Mouse (Mus musculus) gonadal fat pad, adult 2 months (tissue): ENCODE results near the gene Cuzd1. TPM values are rescaled to one million over a fixed set of nuclear protein-coding genes. Genes with fewer than 3 reads are reported as not detected.

Source experiments
- polyA plus RNA-seq: library from polyadenylated mRNA; depleted of rRNA; stranded (reverse); fragments of >200 nt; gene quantifications from 2 replicates; pipeline ENCODE4 v1.2.3, GENCODE M21; 2012; rRNA removed

The Cuzd1 gene
- polyA plus RNA-seq, 1 experiment = 2,398 TPM

Other genes with a start within 250 kb of the Cuzd1 start
- 0.05 and 0.06 TPM in 2 replicates for gene 4933402N03Rik, start 176.0 kb downstream of the Cuzd1 start, polyA plus RNA-seq
- gene 5430419D17Rik, start 147.9 kb downstream of the Cuzd1 start, polyA plus RNA-seq = 1.7 and 2.4 TPM in 2 replicates
- 13.1 and 34.2 TPM in 2 replicates for gene Fam24b, start 7.2 kb upstream of the Cuzd1 start, polyA plus RNA-seq
- gene Fam24a, start 11.6 kb upstream of the Cuzd1 start, polyA plus RNA-seq = 0.43 and 1.1 TPM in 2 replicates
- gene 2310057M21Rik, start 40.5 kb upstream of the Cuzd1 start, polyA plus RNA-seq = 8.3 and 9.8 TPM in 2 replicates
- 39.9 and 46.9 TPM in 2 replicates for gene Pstk, start 48.8 kb upstream of the Cuzd1 start, polyA plus RNA-seq
- gene Ikzf5, start 88.2 kb upstream of the Cuzd1 start, polyA plus RNA-seq = 15.5 and 17.5 TPM in 2 replicates
- gene Acadsb, start 88.3 kb upstream of the Cuzd1 start, polyA plus RNA-seq = 22.1 and 23.1 TPM in 2 replicates
- gene Hmx3, start 220.6 kb upstream of the Cuzd1 start, polyA plus RNA-seq = not detected in 2 replicates
- not detected in 2 replicates for gene Hmx2, start 226.5 kb upstream of the Cuzd1 start, polyA plus RNA-seq
- 63.4 and 71.4 TPM in 2 replicates for gene Bub3, start 237.9 kb upstream of the Cuzd1 start, polyA plus RNA-seq